Mouse (Mus musculus): ENCODE measurements around the gene Acin1. TPM values are rescaled to one million over a fixed set of nuclear protein-coding genes. Genes with fewer than 3 reads are reported as not detected.

Gene Acin1
- 141 and 160 TPM in 2 replicates for polyA plus RNA-seq (2014; fragmentation: Nextera tagmentation; extraction: Ambion mirVana)

DNA sequence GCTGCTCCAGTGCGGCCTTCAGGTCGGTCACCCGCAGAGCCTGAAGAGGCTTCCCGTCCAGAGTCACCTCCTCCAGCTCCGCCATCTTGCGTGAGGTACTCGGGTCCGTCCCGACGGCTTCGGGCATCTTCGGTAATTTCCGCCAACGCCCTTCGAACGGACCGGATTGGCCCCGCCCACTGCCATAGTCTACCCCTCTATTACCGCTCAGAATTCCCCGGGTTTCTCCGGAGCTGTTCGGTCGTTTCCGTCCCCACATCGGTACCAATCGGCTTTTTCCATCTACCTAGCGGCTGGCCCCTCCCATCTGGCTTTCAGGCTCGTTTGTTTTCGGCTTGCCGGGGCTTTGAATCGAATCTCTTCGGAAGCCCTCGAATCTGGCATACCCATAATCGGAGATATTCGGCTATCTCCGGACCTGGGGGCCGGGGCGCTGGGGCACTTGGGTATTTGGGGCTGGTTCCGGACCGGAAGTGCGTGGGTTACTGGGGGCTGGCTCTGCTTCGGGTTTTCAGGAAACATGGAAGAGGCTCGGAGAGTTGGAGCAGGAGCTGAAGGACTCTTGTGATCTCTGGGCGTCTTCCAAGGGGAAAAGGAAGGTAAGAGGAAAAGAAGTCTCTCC lies at the start of gene Acin1:
Gene Acin1, minus strand, starts transcription at position 410 of the 622 bp plus-strand sequence.
- Histone ChIP-seq H3K4me3 (ENCODE audit: low read depth, low read length) (peak within 1 kb of the TSS; percentile 84), H3K4me2 (ENCODE audit: low read depth, severe bottlenecking) (peak within 1 kb of the TSS; percentile 72), H3K27me3 (ENCODE audit: control insufficient read depth, insufficient read depth, low read length) (no peaks in the 10 kb centered on the region), H3K4me1 (ENCODE audit: control insufficient read depth, insufficient read depth, low read length) (peaks cover 12% of the 10 kb centered on the region; the same call in 1 of the 2 replicates), H3K36me3 (ENCODE audit: control insufficient read depth, insufficient read depth, low read length) (peaks cover 19% of the 10 kb centered on the region; the same call in 1 of the 2 replicates), H3K27ac (replicated peaks; ENCODE audit: low read depth, low read length) (peak within 1 kb of the TSS; percentile 88), H3K9ac (ENCODE audit: low read length) (peak within 1 kb of the TSS; percentile 94), H3K9me3 (ENCODE audit: control insufficient read depth, low read length) (no peaks in the 10 kb centered on the region)
- ATAC-seq (ENCODE audit: insufficient number of reproducible peaks, low FRiP score, low TSS enrichment, low read depth) (peak; percentile 96), DNase-seq (ENCODE audit: low spot score) (peak; percentile 100)
- WGBS = 0% methylated on average over 44 of the region's 44 CpGs

DNA sequence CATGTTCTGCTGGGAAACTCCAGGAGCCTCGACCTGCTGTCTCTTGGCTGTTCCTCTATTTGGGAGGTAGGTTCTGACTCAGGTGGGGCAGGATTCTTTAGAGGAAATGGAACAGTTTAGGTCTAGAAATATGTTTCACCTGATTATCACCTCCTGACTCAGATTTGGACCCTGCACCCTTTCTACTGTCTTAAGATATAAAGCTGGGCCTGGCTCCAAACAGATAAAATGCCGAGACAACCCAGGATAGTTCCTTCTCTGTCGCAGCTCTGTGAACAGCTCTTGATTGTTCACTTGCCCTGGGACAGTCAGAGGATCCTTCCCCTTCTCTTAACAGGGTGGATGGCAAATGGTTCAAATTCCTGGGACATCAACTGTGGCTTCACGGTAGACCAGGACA lies 48.5 kb upstream of the Acin1 start:
- H3K4me3 ChIP-seq (ENCODE audit: low read depth, low read length) = no peak overlapping the region
- ATAC-seq (ENCODE audit: insufficient number of reproducible peaks, low FRiP score, low TSS enrichment, low read depth) (no peak), DNase-seq (ENCODE audit: low spot score) (no peak)
- no peaks in the 10 kb centered on the region for H3K9me3 ChIP-seq (ENCODE audit: control insufficient read depth, low read length)
- no peak overlapping the region for H3K4me2 ChIP-seq (ENCODE audit: low read depth, severe bottlenecking)
- no peaks in the 10 kb centered on the region for H3K4me1 ChIP-seq (ENCODE audit: control insufficient read depth, insufficient read depth, low read length)
- no peak overlapping the region for H3K27ac ChIP-seq (replicated peaks; ENCODE audit: low read depth, low read length)
- no peaks in the 10 kb centered on the region for H3K36me3 ChIP-seq (ENCODE audit: control insufficient read depth, insufficient read depth, low read length)
- H3K9ac ChIP-seq (ENCODE audit: low read length) = no peak overlapping the region
- H3K27me3 ChIP-seq (ENCODE audit: control insufficient read depth, insufficient read depth, low read length) = no peaks in the 10 kb centered on the region
- 72% methylated on average over 4 of the region's 4 CpGs for WGBS

DNA sequence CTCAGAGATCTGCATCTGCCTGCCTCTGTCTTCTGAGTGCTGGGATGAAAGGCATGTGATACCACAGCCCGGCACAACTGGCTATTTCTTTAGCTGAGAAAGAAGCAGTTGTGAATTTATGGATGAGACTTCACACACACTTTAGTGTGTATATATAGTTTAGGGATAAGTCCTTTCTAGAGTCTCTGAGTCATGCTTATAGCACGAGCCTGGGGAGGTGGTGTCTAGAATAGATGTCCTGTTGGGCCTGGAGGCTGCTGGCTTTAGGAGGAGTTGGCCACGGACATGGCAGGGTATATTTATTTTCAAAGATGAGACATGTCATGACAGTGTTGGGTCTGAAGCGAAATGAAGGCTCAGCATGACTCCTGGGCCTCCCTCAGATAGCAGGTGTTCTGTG lies 47.3 kb upstream of the Acin1 start:
- Histone ChIP-seq H3K36me3 (ENCODE audit: control insufficient read depth, insufficient read depth, low read length) (no peaks in the 10 kb centered on the region), H3K4me2 (ENCODE audit: low read depth, severe bottlenecking) (no peak overlapping the region), H3K4me3 (ENCODE audit: low read depth, low read length) (no peak overlapping the region), H3K9me3 (ENCODE audit: control insufficient read depth, low read length) (no peaks in the 10 kb centered on the region), H3K9ac (ENCODE audit: low read length) (no peak overlapping the region), H3K27ac (replicated peaks; ENCODE audit: low read depth, low read length) (no peak overlapping the region), H3K4me1 (ENCODE audit: control insufficient read depth, insufficient read depth, low read length) (no peaks in the 10 kb centered on the region), H3K27me3 (ENCODE audit: control insufficient read depth, insufficient read depth, low read length) (no peaks in the 10 kb centered on the region)
- DNase-seq (ENCODE audit: low spot score) (no peak), ATAC-seq (ENCODE audit: insufficient number of reproducible peaks, low FRiP score, low TSS enrichment, low read depth) (no peak)
- WGBS = 74% methylated on average over 4 of the region's 4 CpGs

DNA sequence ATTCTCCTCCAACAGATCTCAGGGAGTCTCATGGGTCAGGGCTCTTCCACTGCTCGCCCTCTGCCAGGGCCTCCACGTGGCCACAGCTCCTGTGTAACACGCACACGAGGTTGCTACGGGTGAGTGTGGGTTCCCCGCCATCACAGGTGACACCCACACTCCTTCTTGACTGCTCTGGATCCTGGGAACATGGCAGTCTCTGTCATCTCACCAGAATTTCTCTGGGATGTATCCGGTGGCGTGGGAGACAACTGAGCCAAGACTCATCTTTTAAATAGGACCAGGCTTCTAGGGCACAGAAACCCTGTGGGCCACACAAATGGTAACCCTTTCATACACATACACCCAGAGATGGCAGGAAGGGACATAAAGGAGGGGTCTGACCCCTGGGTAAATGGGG lies 45.5 kb upstream of the Acin1 start:
- Histone ChIP-seq H3K36me3 (ENCODE audit: control insufficient read depth, insufficient read depth, low read length) (no peaks in the 10 kb centered on the region), H3K4me3 (ENCODE audit: low read depth, low read length) (no peak overlapping the region), H3K27ac (replicated peaks; ENCODE audit: low read depth, low read length) (no peak overlapping the region), H3K4me2 (ENCODE audit: low read depth, severe bottlenecking) (no peak overlapping the region), H3K4me1 (ENCODE audit: control insufficient read depth, insufficient read depth, low read length) (no peaks in the 10 kb centered on the region), H3K27me3 (ENCODE audit: control insufficient read depth, insufficient read depth, low read length) (no peaks in the 10 kb centered on the region), H3K9me3 (ENCODE audit: control insufficient read depth, low read length) (no peaks in the 10 kb centered on the region), H3K9ac (ENCODE audit: low read length) (no peak overlapping the region)
- no peak for DNase-seq (ENCODE audit: low spot score)
- no peak for ATAC-seq (ENCODE audit: insufficient number of reproducible peaks, low FRiP score, low TSS enrichment, low read depth)
- 87% methylated on average over 8 of the region's 8 CpGs for WGBS

DNA sequence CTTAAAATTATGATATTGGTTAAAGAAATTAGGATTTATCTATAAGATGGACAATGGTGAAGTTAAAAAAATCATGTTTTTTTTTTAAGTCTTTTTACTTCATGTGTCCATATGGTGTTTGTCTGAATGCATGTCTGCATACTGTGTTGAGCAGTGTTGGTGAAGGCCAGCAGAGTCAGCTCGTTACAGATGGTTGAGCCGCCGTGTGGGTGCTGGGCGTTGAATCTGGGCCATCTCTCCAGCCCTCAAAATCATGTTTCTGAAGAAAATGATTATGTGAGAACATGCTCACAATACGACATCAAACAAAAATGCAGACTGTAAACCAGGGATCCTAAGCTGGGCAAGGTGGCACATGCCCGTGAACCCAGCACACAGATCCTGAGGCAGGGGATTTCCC lies 43.6 kb upstream of the Acin1 start:
- Histone ChIP-seq H3K27ac (replicated peaks; ENCODE audit: low read depth, low read length) (no peak overlapping the region), H3K36me3 (ENCODE audit: control insufficient read depth, insufficient read depth, low read length) (no peaks in the 10 kb centered on the region), H3K27me3 (ENCODE audit: control insufficient read depth, insufficient read depth, low read length) (no peaks in the 10 kb centered on the region), H3K4me1 (ENCODE audit: control insufficient read depth, insufficient read depth, low read length) (no peaks in the 10 kb centered on the region), H3K9ac (ENCODE audit: low read length) (no peak overlapping the region), H3K4me2 (ENCODE audit: low read depth, severe bottlenecking) (no peak overlapping the region), H3K9me3 (ENCODE audit: control insufficient read depth, low read length) (no peaks in the 10 kb centered on the region), H3K4me3 (ENCODE audit: low read depth, low read length) (no peak overlapping the region)
- ATAC-seq (ENCODE audit: insufficient number of reproducible peaks, low FRiP score, low TSS enrichment, low read depth) (no peak), DNase-seq (ENCODE audit: low spot score) (no peak)
- WGBS = 90% methylated on average over 6 of the region's 6 CpGs

DNA sequence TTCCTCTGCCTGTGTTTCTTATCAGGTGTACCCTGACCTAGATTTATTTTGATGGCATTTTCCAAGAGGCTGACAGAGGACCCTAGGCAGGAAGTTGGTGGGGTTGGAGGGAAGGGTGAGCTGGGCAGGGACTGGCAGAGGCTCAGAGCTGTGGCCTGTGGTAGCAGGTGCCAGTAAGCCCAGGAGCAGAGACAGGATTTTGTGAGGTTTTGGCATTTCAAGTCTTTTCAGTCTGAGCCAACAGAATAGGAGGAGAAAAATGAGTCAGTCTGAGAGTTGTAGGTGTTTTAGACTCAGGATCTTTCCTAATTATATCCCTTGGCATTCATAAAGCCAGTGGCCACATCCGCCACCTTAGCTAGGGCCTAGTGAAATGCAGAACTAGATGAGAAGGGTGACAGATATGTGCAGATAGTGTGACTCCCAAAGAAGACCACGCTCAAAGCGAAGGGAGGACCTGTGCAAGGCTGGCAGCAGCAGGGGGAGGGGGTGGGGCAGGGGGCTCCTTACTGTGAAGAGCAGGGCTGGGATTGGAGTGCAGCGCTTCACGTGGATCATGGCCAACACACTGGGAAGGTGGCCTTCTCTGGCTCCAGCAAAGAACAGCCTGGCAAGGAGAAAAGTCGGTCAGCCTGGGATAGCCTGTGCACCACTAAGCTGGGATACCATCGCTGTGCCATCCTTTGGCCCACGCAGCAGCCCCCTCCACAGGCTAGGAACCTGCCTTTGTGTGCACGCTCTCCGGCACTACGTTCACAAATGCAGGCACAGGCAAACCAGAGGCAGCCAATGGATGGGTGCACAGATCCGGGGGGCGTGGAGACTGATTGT lies 42.3 kb upstream of the Acin1 start:
- no peaks in the 10 kb centered on the region for H3K9me3 ChIP-seq (ENCODE audit: control insufficient read depth, low read length)
- H3K9ac ChIP-seq (ENCODE audit: low read length) = no peak overlapping the region
- WGBS = 72% methylated on average over 13 of the region's 13 CpGs
- H3K36me3 ChIP-seq (ENCODE audit: control insufficient read depth, insufficient read depth, low read length) = no peaks in the 10 kb centered on the region
- no peaks in the 10 kb centered on the region for H3K4me1 ChIP-seq (ENCODE audit: control insufficient read depth, insufficient read depth, low read length)
- ATAC-seq (ENCODE audit: insufficient number of reproducible peaks, low FRiP score, low TSS enrichment, low read depth) (no peak), DNase-seq (ENCODE audit: low spot score) (no peak)
- H3K27me3 ChIP-seq (ENCODE audit: control insufficient read depth, insufficient read depth, low read length) = no peaks in the 10 kb centered on the region
- no peak overlapping the region for H3K27ac ChIP-seq (replicated peaks; ENCODE audit: low read depth, low read length)
- H3K4me3 ChIP-seq (ENCODE audit: low read depth, low read length) = no peak overlapping the region
- H3K4me2 ChIP-seq (ENCODE audit: low read depth, severe bottlenecking) = no peak overlapping the region

DNA sequence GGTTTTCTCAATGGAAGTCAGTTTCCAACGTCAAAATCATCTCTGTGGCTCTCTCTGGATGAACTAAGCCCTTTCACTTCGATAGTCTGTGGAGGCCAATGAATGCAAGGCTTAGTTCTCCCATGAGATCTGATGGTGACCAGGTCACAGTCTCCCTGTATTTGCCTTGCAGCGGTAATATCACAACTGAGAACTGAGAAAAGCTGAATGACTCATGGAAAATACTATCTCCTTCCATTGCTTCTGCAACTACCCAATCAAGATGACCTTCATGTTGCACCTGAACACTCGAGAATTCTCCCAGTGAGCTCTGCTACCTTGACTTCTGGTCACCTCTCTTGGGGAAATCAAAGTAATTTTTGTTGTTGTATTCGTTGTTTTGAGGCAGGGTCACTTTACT lies 40.8 kb upstream of the Acin1 start:
- WGBS = 79% methylated on average over 5 of the region's 5 CpGs
- Histone ChIP-seq H3K4me1 (ENCODE audit: control insufficient read depth, insufficient read depth, low read length) (no peaks in the 10 kb centered on the region), H3K4me2 (ENCODE audit: low read depth, severe bottlenecking) (no peak overlapping the region), H3K9ac (ENCODE audit: low read length) (no peak overlapping the region), H3K27me3 (ENCODE audit: control insufficient read depth, insufficient read depth, low read length) (no peaks in the 10 kb centered on the region), H3K9me3 (ENCODE audit: control insufficient read depth, low read length) (no peaks in the 10 kb centered on the region), H3K4me3 (ENCODE audit: low read depth, low read length) (no peak overlapping the region), H3K36me3 (ENCODE audit: control insufficient read depth, insufficient read depth, low read length) (no peaks in the 10 kb centered on the region), H3K27ac (replicated peaks; ENCODE audit: low read depth, low read length) (no peak overlapping the region)
- ATAC-seq (ENCODE audit: insufficient number of reproducible peaks, low FRiP score, low TSS enrichment, low read depth) = no peak
- no peak for DNase-seq (ENCODE audit: low spot score)

DNA sequence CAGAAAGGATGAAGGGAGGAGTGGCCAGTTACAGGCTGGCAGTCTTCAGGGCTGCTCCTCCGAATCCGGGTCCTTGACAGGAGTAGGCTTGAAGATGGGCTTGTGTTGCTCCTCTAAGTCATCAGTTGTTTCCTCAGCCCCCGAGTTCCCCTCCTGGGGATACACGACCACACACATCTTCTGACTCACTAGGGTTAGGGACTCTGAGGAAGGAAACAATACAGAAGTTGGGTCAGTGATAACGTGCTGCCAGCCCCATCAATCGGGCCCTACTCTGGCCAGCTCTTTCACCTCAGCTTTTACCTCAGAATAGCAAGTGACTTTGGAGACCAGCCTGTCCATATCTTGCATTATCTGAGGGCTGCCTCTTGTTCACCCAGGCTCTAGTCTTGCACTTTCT lies 37.3 kb upstream of the Acin1 start:
- ATAC-seq (ENCODE audit: insufficient number of reproducible peaks, low FRiP score, low TSS enrichment, low read depth) (no peak), DNase-seq (ENCODE audit: low spot score) (no peak)
- WGBS = 84% methylated on average over 6 of the region's 6 CpGs

More for the DNA sequence above, 37.3 kb upstream of the Acin1 start:
- Histone ChIP-seq H3K9me3 (ENCODE audit: control insufficient read depth, low read length) (no peaks in the 10 kb centered on the region), H3K4me2 (ENCODE audit: low read depth, severe bottlenecking) (no peak overlapping the region), H3K27ac (replicated peaks; ENCODE audit: low read depth, low read length) (no peak overlapping the region), H3K9ac (ENCODE audit: low read length) (no peak overlapping the region), H3K4me3 (ENCODE audit: low read depth, low read length) (no peak overlapping the region), H3K27me3 (ENCODE audit: control insufficient read depth, insufficient read depth, low read length) (no peaks in the 10 kb centered on the region), H3K4me1 (ENCODE audit: control insufficient read depth, insufficient read depth, low read length) (no peaks in the 10 kb centered on the region), H3K36me3 (ENCODE audit: control insufficient read depth, insufficient read depth, low read length) (no peaks in the 10 kb centered on the region)
